Mouse (Mus musculus): ENCODE measurements at regions not wholly inside any gene's neighbourhood (a gene's known extent, or its start where the extent isn't known, plus 50 kb on each side); places are given as distances from the start of the nearest gene placed in this dataset.

DNA sequence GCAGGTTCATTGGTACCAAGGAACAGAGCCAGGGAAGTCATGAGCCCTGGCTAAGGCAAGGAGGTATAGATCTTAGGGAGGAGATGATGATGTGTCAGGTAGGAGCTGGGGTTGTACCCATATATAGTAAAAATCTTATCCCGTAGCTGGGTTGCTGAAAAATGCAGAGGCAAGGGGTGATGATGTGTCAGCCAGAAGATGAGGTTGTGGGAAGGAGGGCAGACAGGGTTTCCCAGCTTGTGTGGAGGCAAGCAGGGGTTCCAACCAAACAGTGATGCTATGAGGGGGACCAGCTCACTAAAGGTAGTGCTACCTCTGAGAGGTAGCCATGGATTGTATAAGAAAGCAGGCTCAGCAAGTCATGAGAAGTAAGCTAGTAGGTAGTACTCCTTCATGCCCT, 90.5 kb upstream of the N4bp1 start:
- Histone ChIP-seq H3K4me1 (ENCODE audit: control insufficient read depth in 1 of 2, insufficient read depth in 2 of 2, low read length in 2 of 2) (no peaks in the 10 kb centered on the region), H3K27me3 (ENCODE audit: control insufficient read depth in 1 of 2, insufficient read depth in 2 of 2, low read length in 2 of 2) (no peaks in the 10 kb centered on the region), H3K9ac (ENCODE audit: control insufficient read depth, low read depth, low read length, poor library complexity, severe bottlenecking) (no peak overlapping the region), H3K36me3 (ENCODE audit: control insufficient read depth in 1 of 2, insufficient read depth in 2 of 2, low read length in 2 of 2) (no peaks in the 10 kb centered on the region), H3K79me2 (ENCODE audit: control insufficient read depth, insufficient read depth, low read length, poor library complexity) (no peaks in the 10 kb centered on the region), H3K9me3 (replicated peaks; ENCODE audit: insufficient read depth, low read length) (no peaks in the 10 kb centered on the region), H3K4me3 (ENCODE audit: control insufficient read depth in 1 of 2, insufficient read depth in 1 of 2, low read depth in 2 of 2, low read length in 2 of 2) (no peak overlapping the region), H3K27ac (ENCODE audit: control insufficient read depth, low read depth, low read length) (no peak overlapping the region)
- no peak for TF ChIP-seq UBTF (IDR thresholded peaks at IDR 0.05; ENCODE audit: borderline replicate concordance, insufficient read depth, low read depth, low read length)
- TF ChIP-seq SIN3A (IDR thresholded peaks at IDR 0.05; ENCODE audit: low read length) = no peak
- no peak for TF ChIP-seq TCF12 (IDR thresholded peaks at IDR 0.05; ENCODE audit: low read depth, low read length)
- TF ChIP-seq CTCF (IDR thresholded peaks at IDR 0.05 in 2 of 3, conservative IDR thresholded peaks at IDR 0.05 in 1 of 3; ENCODE audit: control insufficient read depth in 1 of 3, insufficient read depth in 1 of 3, low read depth in 2 of 3, low read length in 3 of 3, poor library complexity in 1 of 3, severe bottlenecking in 1 of 3) = no peak
- no peak for TF ChIP-seq CHD2 (IDR thresholded peaks at IDR 0.05; ENCODE audit: low read length)
- TF ChIP-seq TAL1 (IDR thresholded peaks at IDR 0.05; ENCODE audit: low read length) = no peak
- no peak for TF ChIP-seq GABPA (IDR thresholded peaks at IDR 0.05; ENCODE audit: low read depth, low read length)
- no peak for TF ChIP-seq MXI1 (IDR thresholded peaks at IDR 0.05; ENCODE audit: low read depth, low read length)
- no peak for TF ChIP-seq RAD21 (IDR thresholded peaks at IDR 0.05; ENCODE audit: low read depth, low read length)
- no peak for TF ChIP-seq ZMIZ1 (IDR thresholded peaks at IDR 0.05; ENCODE audit: low read depth, low read length)
- no peak for DNase-seq (ENCODE audit: low read depth, low spot score)

DNA sequence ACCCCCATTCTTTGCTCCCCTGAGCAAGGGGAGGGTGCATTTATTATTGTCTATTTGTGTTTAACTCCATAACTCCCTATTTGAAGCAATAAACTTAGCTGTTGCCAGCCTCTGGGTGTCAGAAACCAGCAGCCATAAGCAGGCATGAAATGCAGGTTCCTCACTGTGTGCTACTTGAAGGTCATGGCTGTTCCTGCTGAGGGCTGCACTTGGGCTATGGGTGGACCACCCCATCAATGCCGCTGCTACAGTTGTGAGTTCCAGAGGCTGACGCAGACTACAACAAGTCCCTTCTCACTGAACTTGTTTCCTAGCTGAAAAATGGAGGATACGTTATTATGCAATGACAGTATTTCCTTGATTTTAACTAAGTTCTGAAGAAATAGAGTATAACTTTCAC, 86.7 kb upstream of the N4bp1 start:
- Histone ChIP-seq H3K9ac (ENCODE audit: control insufficient read depth, low read depth, low read length, poor library complexity, severe bottlenecking) (no peak overlapping the region), H3K36me3 (ENCODE audit: control insufficient read depth in 1 of 2, insufficient read depth in 2 of 2, low read length in 2 of 2) (no peaks in the 10 kb centered on the region), H3K4me1 (ENCODE audit: control insufficient read depth in 1 of 2, insufficient read depth in 2 of 2, low read length in 2 of 2) (no peaks in the 10 kb centered on the region), H3K27ac (ENCODE audit: control insufficient read depth, low read depth, low read length) (no peak overlapping the region), H3K9me3 (replicated peaks; ENCODE audit: insufficient read depth, low read length) (no peaks in the 10 kb centered on the region), H3K79me2 (ENCODE audit: control insufficient read depth, insufficient read depth, low read length, poor library complexity) (no peaks in the 10 kb centered on the region), H3K27me3 (ENCODE audit: control insufficient read depth in 1 of 2, insufficient read depth in 2 of 2, low read length in 2 of 2) (no peaks in the 10 kb centered on the region), H3K4me3 (ENCODE audit: control insufficient read depth in 1 of 2, insufficient read depth in 1 of 2, low read depth in 2 of 2, low read length in 2 of 2) (no peak overlapping the region)
- TF ChIP-seq ZC3H11A (IDR thresholded peaks at IDR 0.05; ENCODE audit: low read depth, low read length) (no peak), CTCF (IDR thresholded peaks at IDR 0.05 in 2 of 3, conservative IDR thresholded peaks at IDR 0.05 in 1 of 3; ENCODE audit: control insufficient read depth in 1 of 3, insufficient read depth in 1 of 3, low read depth in 2 of 3, low read length in 3 of 3, poor library complexity in 1 of 3, severe bottlenecking in 1 of 3) (no peak), NRF1 (IDR thresholded peaks at IDR 0.05; ENCODE audit: insufficient read depth, low read depth, low read length, poor library complexity, severe bottlenecking) (no peak), RAD21 (IDR thresholded peaks at IDR 0.05; ENCODE audit: low read depth, low read length) (no peak), POLR2A (IDR thresholded peaks at IDR 0.05; ENCODE audit: control insufficient read depth in 1 of 2, insufficient read depth in 1 of 2, low read depth in 1 of 2, low read length in 2 of 2, poor library complexity in 1 of 2) (no peak)
- DNase-seq (ENCODE audit: low read depth, low spot score) = no peak

DNA sequence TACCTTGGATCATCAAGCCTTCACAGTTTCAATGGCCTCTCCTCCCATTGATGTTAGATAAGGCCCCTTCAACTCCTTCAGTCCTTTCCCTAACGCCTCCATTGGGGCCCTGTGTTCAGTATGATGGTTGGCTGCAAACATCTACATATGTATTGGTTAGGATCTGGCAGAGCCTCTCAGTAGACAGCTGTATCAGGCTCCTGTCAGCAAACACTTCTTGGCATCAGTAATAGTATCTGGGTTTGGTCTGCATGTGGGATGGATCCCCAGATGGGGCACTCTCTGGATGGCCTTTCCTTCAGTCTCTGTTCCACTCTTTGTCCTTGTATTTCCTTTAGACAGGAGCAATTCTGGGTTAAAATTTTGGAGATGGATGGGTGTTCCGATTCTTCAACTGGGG, 84.0 kb upstream of the N4bp1 start:
- no peaks in the 10 kb centered on the region for H3K4me1 ChIP-seq (ENCODE audit: control insufficient read depth in 1 of 2, insufficient read depth in 2 of 2, low read length in 2 of 2)
- H3K9ac ChIP-seq (ENCODE audit: control insufficient read depth, low read depth, low read length, poor library complexity, severe bottlenecking) = no peak overlapping the region

More for the DNA sequence above, 84.0 kb upstream of the N4bp1 start:
- H3K36me3 ChIP-seq (ENCODE audit: control insufficient read depth in 1 of 2, insufficient read depth in 2 of 2, low read length in 2 of 2) = no peaks in the 10 kb centered on the region
- no peaks in the 10 kb centered on the region for H3K79me2 ChIP-seq (ENCODE audit: control insufficient read depth, insufficient read depth, low read length, poor library complexity)
- H3K27ac ChIP-seq (ENCODE audit: control insufficient read depth, low read depth, low read length) = no peak overlapping the region
- H3K4me3 ChIP-seq (ENCODE audit: control insufficient read depth in 1 of 2, insufficient read depth in 1 of 2, low read depth in 2 of 2, low read length in 2 of 2) = no peak overlapping the region
- no peaks in the 10 kb centered on the region for H3K27me3 ChIP-seq (ENCODE audit: control insufficient read depth in 1 of 2, insufficient read depth in 2 of 2, low read length in 2 of 2)
- H3K9me3 ChIP-seq (replicated peaks; ENCODE audit: insufficient read depth, low read length) = no peaks in the 10 kb centered on the region
- TF ChIP-seq UBTF (IDR thresholded peaks at IDR 0.05; ENCODE audit: borderline replicate concordance, insufficient read depth, low read depth, low read length) = no peak
- TF ChIP-seq POLR2A (IDR thresholded peaks at IDR 0.05; ENCODE audit: control insufficient read depth in 1 of 2, insufficient read depth in 1 of 2, low read depth in 1 of 2, low read length in 2 of 2, poor library complexity in 1 of 2) = no peak
- no peak for TF ChIP-seq ELF1 (IDR thresholded peaks at IDR 0.05; ENCODE audit: low read depth, low read length)
- TF ChIP-seq BHLHE40 (IDR thresholded peaks at IDR 0.05; ENCODE audit: borderline replicate concordance, low read depth, low read length) = no peak
- no peak for TF ChIP-seq POLR2AphosphoS2 (IDR thresholded peaks at IDR 0.05; ENCODE audit: low read length)
- no peak for TF ChIP-seq GATA1 (IDR thresholded peaks at IDR 0.05; ENCODE audit: low read depth, low read length)
- no peak for TF ChIP-seq MYB (IDR thresholded peaks at IDR 0.05; ENCODE audit: low read depth, low read length)
- TF ChIP-seq CHD1 (IDR thresholded peaks at IDR 0.05; ENCODE audit: low read depth, low read length) = no peak
- TF ChIP-seq ETS1 (IDR thresholded peaks at IDR 0.05; ENCODE audit: low read depth, low read length) = no peak
- no peak for TF ChIP-seq USF2 (IDR thresholded peaks at IDR 0.05; ENCODE audit: borderline replicate concordance in 1 of 2, insufficient read depth in 1 of 2, low read depth in 1 of 2, low read length in 2 of 2)
- no peak for TF ChIP-seq SIN3A (IDR thresholded peaks at IDR 0.05; ENCODE audit: low read length)
- TF ChIP-seq JUND (IDR thresholded peaks at IDR 0.05; ENCODE audit: low read depth, low read length) = no peak
- TF ChIP-seq SMC3 (IDR thresholded peaks at IDR 0.05; ENCODE audit: low read depth, low read length) = no peak
- no peak for TF ChIP-seq TCF12 (IDR thresholded peaks at IDR 0.05; ENCODE audit: low read depth, low read length)
- no peak for TF ChIP-seq CHD2 (IDR thresholded peaks at IDR 0.05; ENCODE audit: low read length)
- no peak for TF ChIP-seq RCOR1 (IDR thresholded peaks at IDR 0.05; ENCODE audit: low read depth, low read length)
- DNase-seq (ENCODE audit: low read depth, low spot score) = no peak
